Mouse (Mus musculus) large intestine, adult 2 months (tissue): ENCODE measurements around the gene Aes. TPM values are rescaled to one million over a fixed set of nuclear protein-coding genes. Genes with fewer than 3 reads are reported as not detected.

ENCODE experiments used
- DNase-seq: peaks from one replicate; pipeline ENCODE4 v3.0.0-alpha.2; 2012; ENCODE audit warnings: low read depth, low spot score
- WGBS: fragments of 180-500 bp; shearing (Covaris S2); methylation state at CpG from one replicate; pipeline ENCODE4 v1.1.7; 2018; 5-methylcytosine and 5-hydroxymethylcytosine counted together
- polyA plus RNA-seq: library from polyadenylated mRNA; depleted of rRNA; stranded (reverse); fragments of >200 nt; gene quantifications from 2 replicates; pipeline ENCODE4 v1.2.3, GENCODE M21; 2012; rRNA removed

Aes gene
- 1,252 and 1,560 TPM in 2 replicates for polyA plus RNA-seq

GRCm38 (mm10) chr10:81559163-81559626, at the start of gene Aes:
TSS of gene Aes (plus strand) at chr10:81559488.
- under 1% methylated on average over 34 of the region's 53 CpGs for WGBS
- DNase-seq, result no peak

GRCm38 (mm10) chr10:81510246-81510810, 49.0 kb upstream of the Aes start:
- DNase-seq, result no peak
- 54% methylated on average over 14 of the region's 14 CpGs for WGBS

- DNase-seq, result no peak
- 84% methylated on average over 5 of the region's 5 CpGs for WGBS
Measured at GRCm38 (mm10) chr10:81513798-81514197, 45.5 kb upstream of the Aes start.

- 70% methylated on average over 8 of the region's 8 CpGs for WGBS
- DNase-seq, result no peak
Measured at GRCm38 (mm10) chr10:81517227-81517626, 42.1 kb upstream of the Aes start.

- DNase-seq, result no peak
- WGBS, result 13% methylated on average over 4 of the region's 4 CpGs
Measured at GRCm38 (mm10) chr10:81518546-81518945, 40.7 kb upstream of the Aes start.

GRCm38 (mm10) chr10:81519227-81519977, 39.9 kb upstream of the Aes start:
- 57% methylated on average over 6 of the region's 6 CpGs for WGBS
- DNase-seq, result no peak

GRCm38 (mm10) chr10:81519978-81520365, 39.3 kb upstream of the Aes start:
- no peak for DNase-seq
- WGBS, result 28% methylated on average over 3 of the region's 3 CpGs

GRCm38 (mm10) chr10:81523142-81523541, 36.1 kb upstream of the Aes start:
- 79% methylated on average over 6 of the region's 6 CpGs for WGBS
- no peak for DNase-seq

- 23% methylated on average over 19 of the region's 19 CpGs for WGBS
- DNase-seq, result no peak
Measured at GRCm38 (mm10) chr10:81523570-81523969, 35.7 kb upstream of the Aes start.

GRCm38 (mm10) chr10:81524051-81524605, 35.2 kb upstream of the Aes start, which contains the start of gene Gna15:
TSS of gene Gna15 (minus strand) at chr10:81524225.
- no peak for DNase-seq
- 23% methylated on average over 9 of the region's 9 CpGs for WGBS

- WGBS, result 47% methylated on average over 13 of the region's 13 CpGs
- no peak for DNase-seq
Measured at GRCm38 (mm10) chr10:81525017-81525694, 34.1 kb upstream of the Aes start.

GRCm38 (mm10) chr10:81526779-81527178, 32.5 kb upstream of the Aes start:
- 8% methylated on average over 14 of the region's 14 CpGs for WGBS
- DNase-seq, result no peak

- WGBS, result 74% methylated on average over 16 of the region's 16 CpGs
- no peak for DNase-seq
Measured at GRCm38 (mm10) chr10:81534826-81535225, 24.5 kb upstream of the Aes start.

GRCm38 (mm10) chr10:81536734-81537133, 22.6 kb upstream of the Aes start:
- no peak for DNase-seq
- 77% methylated on average over 6 of the region's 6 CpGs for WGBS

- 87% methylated on average over 2 of the region's 2 CpGs for WGBS
- DNase-seq, result no peak
Measured at GRCm38 (mm10) chr10:81537429-81537828, 21.9 kb upstream of the Aes start.

GRCm38 (mm10) chr10:81538321-81539048, 20.8 kb upstream of the Aes start:
- DNase-seq, result no peak
- 59% methylated on average over 3 of the region's 3 CpGs for WGBS

- WGBS, result 40% methylated on average over 5 of the region's 5 CpGs
- DNase-seq, result no peak
Measured at GRCm38 (mm10) chr10:81541363-81541762, 17.9 kb upstream of the Aes start.

GRCm38 (mm10) chr10:81541803-81542202, 17.5 kb upstream of the Aes start:
- 7% methylated on average over 10 of the region's 10 CpGs for WGBS
- DNase-seq, result no peak

GRCm38 (mm10) chr10:81542727-81543460, 16.4 kb upstream of the Aes start:
- DNase-seq, result no peak
- WGBS, result 27% methylated on average over 7 of the region's 7 CpGs
